Mouse (Mus musculus): ENCODE results near the gene Fam43a. TPM values are rescaled to one million over a fixed set of nuclear protein-coding genes. Genes with fewer than 3 reads are reported as not detected.

Fam43a gene
- polyA plus RNA-seq, 1 experiment: 13.6 TPM

DNA sequence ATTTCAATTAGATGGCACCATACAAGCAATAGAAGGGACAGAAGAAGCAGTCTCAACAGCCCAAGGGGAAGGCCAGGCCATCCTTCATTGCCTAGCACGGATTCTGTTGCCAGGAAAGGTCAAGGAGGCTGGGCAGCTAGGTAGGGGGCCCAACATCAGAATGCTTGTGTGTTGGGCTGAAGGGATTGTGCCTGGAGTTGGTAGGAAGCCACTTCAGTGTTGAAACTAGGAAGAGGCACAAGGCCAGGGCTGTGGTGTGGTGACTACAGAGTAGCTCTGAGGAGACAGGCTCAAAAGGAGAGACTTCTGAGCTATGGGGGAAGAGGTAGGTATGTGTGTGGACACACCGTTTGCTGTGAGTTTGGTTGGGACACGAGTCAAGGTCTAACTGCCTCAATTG lies 4.2 kb upstream of the Fam43a start:
- DNase-seq (ENCODE audit: extremely low spot score in 1 of 2, low spot score in 1 of 2): no peak

DNA sequence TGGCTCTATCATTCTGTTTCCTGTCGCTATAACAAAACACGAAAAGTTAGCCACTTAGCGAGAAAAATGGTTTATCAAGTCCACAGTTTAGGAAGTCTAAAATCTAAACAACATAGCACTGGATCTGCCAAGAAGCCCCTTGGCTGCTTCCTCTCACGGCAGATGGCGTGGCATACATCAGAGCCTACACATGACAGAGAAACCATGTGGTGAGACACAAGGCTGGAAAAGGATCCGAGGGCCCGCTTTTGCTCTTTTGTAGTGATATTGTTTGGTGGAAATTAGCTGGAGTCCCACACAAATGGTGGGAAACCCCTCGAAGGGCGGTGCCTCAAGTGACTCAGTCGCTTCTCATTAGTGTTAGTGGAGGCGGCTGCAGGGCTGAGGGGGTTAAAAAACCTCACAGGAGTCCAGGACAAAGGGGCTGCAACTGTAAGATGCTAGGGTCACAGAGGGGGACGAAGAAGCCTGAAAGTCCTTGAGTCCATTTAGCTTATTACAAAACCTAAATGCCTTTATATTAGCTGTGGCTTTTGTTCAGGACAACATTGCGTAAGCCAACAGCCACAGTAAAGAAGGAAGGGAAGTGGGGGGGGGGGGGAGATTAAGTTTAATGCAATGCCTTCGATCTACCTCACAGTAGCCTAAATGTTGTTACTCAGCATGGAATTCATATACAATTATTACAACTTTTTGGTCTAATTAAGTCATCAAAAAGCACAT lies 3.5 kb upstream of the Fam43a start:
- DNase-seq (ENCODE audit: extremely low spot score in 1 of 2, low spot score in 1 of 2): no peak

DNA sequence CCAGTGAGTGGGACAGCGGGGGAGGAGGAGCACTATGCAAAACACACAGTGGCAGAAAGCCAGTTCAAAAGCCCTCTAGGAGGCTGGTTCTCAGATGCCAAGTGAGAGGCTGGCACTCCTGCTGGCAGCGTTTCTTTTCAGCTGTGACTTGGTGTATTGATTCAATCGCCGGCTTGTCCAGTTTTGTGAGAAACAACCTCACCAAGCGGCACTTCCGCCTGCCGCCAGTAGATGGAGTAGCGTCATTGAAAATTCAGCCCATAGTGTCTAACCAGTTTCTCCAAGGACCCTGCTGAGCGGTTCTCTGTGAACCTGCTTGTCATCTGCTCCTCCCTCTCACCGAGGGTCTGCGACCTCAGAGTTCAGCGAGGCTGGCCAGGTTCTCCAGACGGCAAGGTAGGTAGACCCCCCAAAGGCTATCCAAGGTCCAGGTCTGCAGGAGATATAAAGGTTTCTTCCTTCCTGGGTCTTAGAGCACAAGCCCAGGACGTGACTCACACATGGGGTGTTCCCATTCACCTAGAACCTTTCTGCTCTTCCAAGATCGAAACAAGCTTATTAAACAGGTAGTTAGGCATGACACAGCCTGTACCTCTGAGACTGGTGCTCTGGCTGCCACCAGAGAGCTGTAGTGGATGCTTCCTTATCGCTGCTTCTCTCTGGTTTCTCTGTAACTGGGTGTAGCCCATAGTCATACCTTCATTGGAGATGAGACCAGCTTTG lies 2.4 kb upstream of the Fam43a start:
- peak; percentile 82 to 97 for DNase-seq (ENCODE audit: extremely low spot score in 1 of 2, low spot score in 1 of 2)

DNA sequence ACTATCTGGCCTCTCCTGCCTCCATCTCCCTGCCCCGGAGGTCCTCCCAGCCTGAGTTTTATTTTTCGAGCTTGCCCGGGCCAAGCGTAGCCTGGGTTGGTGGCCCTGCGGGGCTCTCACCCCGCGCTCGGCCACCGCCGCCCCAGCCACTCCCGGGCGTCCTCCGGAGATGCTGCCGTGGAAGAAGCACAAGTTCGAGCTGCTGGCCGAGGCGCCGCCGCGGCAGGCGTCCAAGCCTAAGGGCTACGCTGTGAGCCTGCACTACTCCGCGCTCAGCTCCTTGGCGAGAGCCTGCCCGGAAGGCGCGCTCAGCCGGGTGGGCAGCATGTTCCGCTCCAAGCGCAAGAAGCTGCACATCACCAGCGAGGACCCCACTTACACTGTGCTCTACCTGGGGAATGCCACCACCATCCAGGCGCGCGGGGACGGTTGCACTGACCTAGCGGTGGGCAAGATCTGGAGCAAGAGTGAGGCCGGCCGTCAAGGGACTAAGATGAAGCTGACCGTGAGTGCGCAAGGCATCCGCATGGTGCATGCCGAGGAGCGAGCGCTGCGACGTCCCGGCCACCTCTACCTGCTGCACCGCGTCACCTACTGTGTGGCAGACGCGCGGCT lies 1.0 kb downstream of the Fam43a start:
- DNase-seq (ENCODE audit: extremely low spot score in 1 of 2, low spot score in 1 of 2): peak in 1 of 2 experiments; percentile 45

DNA sequence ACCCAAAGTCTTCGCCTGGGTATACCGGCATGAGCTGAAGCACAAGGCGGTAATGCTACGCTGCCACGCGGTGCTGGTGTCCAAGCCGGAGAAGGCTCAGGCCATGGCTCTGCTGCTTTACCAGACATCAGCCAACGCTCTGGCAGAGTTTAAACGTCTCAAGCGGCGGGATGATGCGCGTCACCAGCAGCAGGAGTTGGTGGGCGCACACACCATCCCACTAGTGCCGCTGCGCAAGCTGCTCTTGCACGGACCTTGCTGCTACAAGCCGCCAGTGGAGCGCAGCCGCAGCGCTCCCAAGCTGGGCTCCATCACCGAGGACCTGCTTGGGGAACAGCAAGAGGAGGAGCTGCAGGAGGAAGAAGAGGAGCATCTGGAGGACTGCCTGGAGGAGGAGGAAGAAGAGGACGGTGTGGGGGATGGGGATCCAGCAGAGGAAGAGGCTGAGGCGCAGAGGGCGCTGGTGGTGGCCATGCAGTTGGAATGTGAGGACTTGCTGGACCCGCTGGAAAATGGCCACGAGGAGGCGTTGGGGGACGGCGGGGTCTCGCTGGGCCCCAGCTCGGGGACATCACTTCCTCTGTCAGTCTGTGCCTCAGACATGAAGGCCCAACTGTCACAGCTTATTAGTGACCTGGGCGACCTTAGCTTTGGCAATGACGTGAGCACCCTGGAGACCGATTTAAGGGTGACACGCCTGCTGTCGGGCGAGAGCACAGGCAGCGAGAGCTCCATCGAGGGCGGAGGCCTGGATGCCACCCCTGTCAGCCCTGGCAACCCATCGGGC lies 1.7 kb downstream of the Fam43a start:
- DNase-seq (ENCODE audit: extremely low spot score in 1 of 2, low spot score in 1 of 2): peak; percentile 26 to 65

DNA sequence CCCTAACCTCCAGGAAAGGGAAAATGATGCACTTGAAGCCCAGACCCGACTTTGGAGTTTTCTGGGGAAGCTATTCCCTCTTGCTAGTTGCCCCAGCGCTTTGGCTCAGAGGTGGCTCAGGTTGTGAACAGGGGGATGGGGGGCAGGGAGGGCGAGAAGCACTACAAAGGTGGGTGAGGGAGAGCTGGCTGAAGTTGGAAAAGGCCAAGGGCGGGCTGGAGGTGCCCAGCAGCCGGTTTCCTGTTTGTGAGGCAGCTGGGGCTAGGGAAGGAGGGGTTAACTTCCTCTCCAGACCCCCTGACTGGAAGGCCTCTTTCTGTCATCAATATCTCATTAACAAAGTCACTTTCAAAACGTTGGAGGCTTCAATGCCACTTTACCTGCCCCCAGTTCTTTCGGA lies 2.4 kb downstream of the Fam43a start:
- DNase-seq (ENCODE audit: extremely low spot score in 1 of 2, low spot score in 1 of 2): no peak

DNA sequence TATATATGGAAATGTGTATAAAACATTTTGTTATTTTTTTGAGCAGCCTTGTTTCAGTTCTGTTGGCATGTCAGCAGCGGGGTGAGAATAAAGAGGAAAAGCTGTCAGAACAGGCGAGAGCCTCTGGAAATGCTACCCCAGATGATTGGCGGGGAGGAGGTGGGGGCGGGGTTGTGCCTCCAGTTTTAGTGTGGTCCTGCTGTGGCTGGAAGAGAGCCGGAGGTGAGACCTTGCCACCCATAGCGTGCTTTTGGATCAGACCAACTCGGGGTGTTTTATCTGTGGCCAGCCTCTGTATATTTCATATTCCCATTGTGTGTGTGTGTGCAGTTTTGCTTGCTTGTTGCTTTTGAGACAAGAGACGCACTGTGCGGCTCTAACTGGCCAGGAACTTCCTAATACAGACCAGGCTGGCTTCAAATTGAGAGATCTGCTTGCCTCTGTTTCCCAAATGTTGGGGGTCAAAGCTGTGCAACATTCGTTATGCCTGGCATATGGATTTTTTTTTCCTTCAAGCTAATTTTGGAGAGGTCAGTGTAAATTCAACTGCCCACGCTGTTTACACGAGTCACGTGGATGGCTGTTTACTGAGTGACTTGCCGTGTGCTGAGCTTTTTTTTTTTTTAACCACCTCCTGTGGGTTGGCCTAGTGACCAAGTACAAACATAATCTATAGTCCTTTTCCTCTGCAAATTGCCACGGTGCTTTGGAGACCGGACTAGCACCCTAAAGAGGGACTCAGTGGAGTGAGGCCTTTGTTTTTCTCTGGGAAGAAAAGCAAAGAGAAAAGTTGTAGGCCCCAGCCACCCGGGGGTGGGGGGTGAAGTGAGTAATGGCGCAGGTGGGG lies 3.4 kb downstream of the Fam43a start:
- no peak for DNase-seq (ENCODE audit: extremely low spot score in 1 of 2, low spot score in 1 of 2)

DNA sequence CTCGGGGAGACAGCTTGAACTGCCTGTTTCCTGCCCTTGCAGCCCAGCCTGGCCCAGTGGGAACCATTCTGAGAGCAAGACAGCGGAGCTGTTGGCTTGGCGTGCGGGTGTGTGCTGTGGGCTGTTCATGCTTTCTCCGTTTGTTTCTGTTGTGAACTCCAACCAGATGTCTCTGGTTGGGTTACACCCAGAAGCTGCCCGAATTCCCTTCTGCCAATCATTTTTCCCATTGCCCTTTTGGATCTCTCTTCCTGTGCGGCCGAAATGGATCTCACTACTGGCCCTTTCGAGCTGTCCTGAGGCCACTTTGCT lies 4.0 kb downstream of the Fam43a start:
- DNase-seq (ENCODE audit: extremely low spot score in 1 of 2, low spot score in 1 of 2): no peak

DNA sequence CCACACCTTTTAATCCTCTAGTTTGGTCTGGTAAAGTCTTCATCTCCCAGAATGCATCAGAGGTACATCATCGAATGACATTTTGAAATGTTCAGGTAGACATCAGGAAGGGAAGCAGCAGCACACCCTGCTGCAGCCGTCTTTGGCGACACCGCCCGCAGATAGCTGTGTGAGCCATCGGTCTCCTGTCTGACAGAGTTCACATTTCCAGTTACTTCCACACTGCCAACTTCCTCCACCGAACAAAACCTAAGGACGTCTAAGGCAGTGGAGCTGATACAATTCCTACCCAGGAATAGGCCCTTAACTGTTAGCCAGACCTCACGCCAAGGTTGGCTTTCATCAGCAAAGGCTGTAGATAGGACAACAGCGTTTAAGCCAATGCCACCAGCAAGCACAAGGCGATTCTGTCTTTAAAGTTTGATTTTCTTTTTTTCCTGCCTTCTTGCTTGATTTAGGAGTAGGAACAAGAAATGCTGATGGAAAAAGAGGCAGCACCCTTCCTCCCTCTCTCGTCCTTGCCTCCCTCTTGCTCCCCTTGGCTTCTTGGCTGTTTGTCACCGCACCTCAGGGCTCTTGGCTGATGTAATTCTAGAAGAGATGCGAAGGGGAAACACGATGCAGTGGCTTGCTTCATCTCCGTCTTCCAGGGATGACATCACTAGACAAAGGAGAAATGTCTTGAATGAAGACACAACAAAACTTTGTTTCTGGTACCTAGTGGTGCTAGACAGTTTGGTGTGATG lies 4.7 kb downstream of the Fam43a start:
- no peak for DNase-seq (ENCODE audit: extremely low spot score in 1 of 2, low spot score in 1 of 2)

DNA sequence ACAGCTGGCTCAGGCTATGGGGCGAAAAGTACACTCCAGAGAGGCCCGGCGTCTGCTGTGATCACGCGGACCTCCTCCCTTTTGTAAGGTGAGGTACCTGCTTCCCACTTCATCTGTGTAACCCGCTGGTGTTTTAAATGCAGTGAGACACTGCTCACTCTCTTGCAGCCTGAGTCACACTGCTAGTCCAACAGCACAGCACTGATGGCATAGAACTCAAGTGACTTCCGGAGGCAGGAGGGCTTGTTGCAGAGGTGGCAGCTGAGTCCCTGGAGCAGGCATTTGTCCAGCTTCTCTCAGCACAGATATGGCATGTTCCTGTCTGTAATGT lies 5.2 kb downstream of the Fam43a start:
- DNase-seq (ENCODE audit: extremely low spot score in 1 of 2, low spot score in 1 of 2): no peak

DNA sequence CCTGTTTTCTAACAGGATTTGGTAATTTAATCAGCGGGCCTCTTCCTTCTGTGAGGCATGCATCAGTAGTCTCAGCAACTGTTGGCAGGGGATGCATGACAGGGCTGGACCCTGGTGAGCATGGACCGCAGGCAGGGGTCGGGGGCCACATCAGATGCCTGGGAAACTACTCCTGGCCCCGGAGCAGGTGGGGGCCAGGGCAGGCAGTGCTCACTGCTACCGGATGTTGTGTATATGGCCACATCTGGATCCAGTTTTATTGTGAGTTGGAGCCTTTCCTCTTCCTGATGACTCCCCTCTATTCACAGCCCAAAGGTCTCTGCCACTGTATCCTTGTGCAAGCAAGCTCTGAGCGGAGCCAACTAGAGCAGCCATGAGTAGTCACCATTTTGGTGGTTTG lies 6.0 kb downstream of the Fam43a start:
- no peak for DNase-seq (ENCODE audit: extremely low spot score in 1 of 2, low spot score in 1 of 2)

DNA sequence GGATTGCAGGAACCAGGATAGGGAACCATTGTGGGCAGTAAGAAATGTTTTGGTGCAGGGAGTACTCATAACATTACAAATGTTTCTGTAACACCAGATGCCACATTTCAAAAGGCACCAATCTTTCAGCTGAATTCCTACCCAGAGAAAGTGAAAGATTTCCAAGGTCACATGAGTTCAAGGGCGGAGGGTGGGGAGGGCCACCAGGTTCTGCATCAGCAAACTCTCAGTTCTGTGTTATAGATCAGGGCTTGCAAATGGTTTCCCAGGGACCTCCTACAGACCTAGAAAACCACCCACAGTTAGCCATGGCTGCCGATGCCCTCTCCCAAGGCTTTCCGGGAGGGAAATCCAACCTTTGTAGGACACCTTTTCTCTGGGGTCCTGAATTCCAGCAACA lies 8.3 kb downstream of the Fam43a start:
- DNase-seq (ENCODE audit: extremely low spot score in 1 of 2, low spot score in 1 of 2): no peak

DNA sequence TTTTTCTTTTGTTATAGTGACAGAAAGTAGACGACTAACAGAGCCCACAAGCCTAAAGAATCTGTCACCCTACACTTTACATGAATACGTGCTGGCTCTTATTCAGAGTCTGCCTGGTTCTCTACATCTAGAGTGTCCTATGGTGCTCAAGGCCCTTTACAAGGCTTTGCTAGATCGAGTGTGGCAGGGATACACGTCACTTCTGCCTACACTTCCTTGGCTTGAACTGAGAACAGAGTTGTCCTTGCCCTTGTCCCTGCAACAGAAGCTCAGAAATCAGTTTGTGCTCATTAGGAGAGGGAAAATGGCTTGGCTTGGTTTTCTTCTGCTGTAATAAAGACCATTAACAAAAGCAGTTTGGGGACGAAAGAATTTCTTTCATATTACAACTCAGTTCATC lies 11.8 kb downstream of the Fam43a start:
- DNase-seq (ENCODE audit: extremely low spot score in 1 of 2, low spot score in 1 of 2): no peak

DNA sequence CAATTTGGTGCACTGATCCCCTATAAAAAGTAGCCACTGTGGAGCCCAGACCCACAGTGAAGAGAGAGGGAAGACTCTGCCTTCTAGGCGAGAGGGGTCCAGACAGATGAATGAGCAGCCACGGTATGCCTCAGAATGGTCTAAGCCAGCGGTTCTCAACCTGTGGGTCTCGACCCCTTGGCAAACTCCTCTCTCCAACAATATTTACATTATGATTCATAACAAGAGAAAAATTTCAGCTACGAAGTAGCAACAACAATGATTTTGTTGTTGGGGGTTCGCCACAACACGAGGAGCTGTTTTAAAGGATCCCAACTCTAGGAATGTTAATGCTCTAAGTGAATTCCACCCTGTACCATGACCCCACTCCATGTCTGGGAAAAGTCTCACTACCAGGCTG lies 13.6 kb downstream of the Fam43a start:
- DNase-seq (ENCODE audit: extremely low spot score in 1 of 2, low spot score in 1 of 2): no peak

DNA sequence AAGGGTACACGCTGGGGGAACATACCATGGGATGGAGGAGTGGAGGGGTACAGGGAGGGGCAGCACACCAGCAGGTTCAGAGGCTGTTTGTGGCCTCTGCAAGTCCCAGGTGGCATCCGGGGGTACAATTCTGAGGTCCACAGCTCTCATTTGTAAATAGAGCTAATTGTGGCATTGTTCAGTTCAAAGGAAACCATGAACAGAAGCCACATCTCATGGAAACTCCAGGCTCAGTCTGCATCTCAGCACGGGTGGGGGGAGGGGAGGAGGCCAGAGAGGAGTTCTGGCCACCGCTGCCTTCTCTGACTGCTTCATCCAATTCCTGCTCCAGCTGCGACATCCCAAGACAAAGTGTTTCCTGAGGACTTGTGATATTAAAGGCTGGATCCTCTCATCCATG lies 14.6 kb downstream of the Fam43a start:
- DNase-seq (ENCODE audit: extremely low spot score in 1 of 2, low spot score in 1 of 2): no peak

DNA sequence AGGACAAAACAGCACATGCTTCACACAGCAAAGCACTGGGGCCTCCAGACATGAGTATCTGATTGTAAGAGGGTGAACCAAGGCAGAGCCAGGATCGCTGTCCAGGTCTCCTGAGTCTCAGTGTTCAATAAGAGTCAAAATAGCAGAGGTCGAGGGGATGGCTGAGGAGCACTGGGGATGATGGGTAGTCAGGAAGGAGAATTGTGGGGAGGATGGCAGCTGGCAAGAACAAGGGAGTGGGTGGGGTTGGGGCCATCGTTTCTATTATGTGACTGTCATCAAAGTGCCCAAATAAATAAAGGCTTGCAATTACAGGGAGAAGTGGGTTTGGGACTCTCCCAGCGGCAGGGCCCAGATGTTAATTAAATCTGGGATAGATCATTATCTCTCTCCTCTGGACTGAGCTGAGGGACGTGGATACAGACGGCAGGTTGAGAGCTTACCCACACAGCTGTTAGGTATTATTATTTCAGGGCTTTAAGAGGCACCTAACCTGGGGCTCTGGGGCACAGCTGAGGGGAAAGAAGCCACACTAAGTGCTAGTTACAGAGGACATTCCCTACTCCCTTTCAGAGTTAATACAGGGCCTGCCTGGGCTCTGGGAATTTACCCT lies 15.3 kb downstream of the Fam43a start:
- no peak for DNase-seq (ENCODE audit: extremely low spot score in 1 of 2, low spot score in 1 of 2)

DNA sequence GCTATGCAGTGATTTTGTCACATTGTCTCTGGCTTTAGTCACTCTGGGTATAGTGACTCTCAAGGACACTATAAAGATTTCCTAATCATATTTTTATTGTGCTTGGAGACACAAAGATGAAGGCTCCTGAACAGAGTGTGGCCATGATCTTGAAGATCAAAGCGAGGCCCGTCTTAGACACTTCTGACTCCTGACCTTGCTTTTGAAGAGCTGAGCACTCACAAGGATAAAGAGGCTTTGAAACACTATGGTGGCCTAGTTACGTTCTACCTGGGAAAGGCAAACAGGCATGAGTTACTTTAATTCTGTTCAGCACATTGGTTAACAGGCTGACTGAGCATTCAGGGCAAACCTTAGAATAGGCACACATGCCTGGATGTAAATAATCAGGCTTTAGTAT lies 16.8 kb downstream of the Fam43a start:
- no peak for DNase-seq (ENCODE audit: extremely low spot score in 1 of 2, low spot score in 1 of 2)

DNA sequence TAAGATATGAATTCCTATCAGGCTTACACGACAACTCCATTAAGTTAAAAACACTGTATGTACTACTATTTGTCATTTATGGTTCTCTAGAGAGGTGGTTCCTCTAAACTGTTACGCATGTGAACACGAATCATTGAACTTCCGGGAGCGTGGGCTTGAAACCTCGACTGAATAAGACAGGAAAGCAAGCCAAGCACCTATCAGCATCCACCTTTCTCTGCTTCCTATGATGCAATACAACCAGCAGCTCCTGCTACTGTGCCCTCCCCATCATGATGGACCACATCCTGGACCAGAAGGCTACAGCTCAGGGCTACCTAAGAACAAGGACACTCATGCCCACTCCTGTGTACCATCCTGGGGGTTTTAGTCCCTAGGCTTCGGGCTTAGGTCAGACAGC lies 24.1 kb downstream of the Fam43a start:
- DNase-seq (ENCODE audit: extremely low spot score in 1 of 2, low spot score in 1 of 2): no peak

DNA sequence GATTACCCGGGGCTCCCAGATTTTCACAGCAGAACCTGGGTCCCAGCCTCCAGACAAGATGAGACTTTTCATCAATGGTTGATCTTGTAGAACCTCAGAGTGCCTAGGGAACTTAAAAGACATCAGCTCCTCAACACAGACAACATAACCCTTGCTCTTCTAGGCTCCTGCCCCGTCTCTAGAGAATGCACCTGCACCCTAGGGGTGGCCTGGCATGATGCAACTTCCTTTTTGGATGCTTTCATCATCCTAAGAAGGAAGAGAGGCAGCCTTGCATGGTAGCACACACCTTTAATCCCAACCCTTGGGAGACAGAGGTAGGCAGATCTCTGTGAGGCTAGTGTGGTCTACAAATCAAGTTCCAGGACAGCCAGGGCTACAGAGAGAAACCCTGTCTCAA lies 25.1 kb downstream of the Fam43a start:
- no peak for DNase-seq (ENCODE audit: extremely low spot score in 1 of 2, low spot score in 1 of 2)
